Mouse (Mus musculus) embryonic facial prominence, embryonic 11.5 days (tissue): ENCODE measurements around the gene Olfr1504. TPM values are rescaled to one million over a fixed set of nuclear protein-coding genes. Genes with fewer than 3 reads are reported as not detected.
"Not testable (repeated sequence)": the region's sequence is repeated elsewhere in the genome, so short reads cannot be mapped to it uniquely, and the experiment has no call there.

Experiments used
- ATAC-seq: fragments of 200-750 bp; cut with Nextera tagmentation; replicated peaks from 2 replicates; pipeline ENCODE4 v1.8.0; 2017; ENCODE audit warnings: low read depth; ENCODE audit not compliant: insufficient number of reproducible peaks, low FRiP score, low TSS enrichment
- DNase-seq: peaks from one replicate; pipeline ENCODE4 v3.0.0-alpha.2; 2015; ENCODE audit warnings: low spot score
- H3K27ac ChIP-seq: fragments of 300-500 bp; sonication (generic); replicated peaks from 2 replicates; pipeline ENCODE4 v1.5.1; 2014; ENCODE audit warnings: mild to moderate bottlenecking, low read depth, low read length, control low read depth
- H3K27me3 ChIP-seq: fragments of 300-500 bp; sonication (generic); 2 replicates; pipeline ENCODE4 v1.6.1; 2014; ENCODE audit warnings: mild to moderate bottlenecking, low read length, moderate library complexity, mixed read lengths; ENCODE audit not compliant: control insufficient read depth, insufficient read depth
- H3K36me3 ChIP-seq: fragments of 300-500 bp; sonication (generic); replicated peaks from 2 replicates; pipeline ENCODE4 v1.6.1; 2014; ENCODE audit warnings: low read depth, mild to moderate bottlenecking, low read length, moderate library complexity, mixed read lengths; ENCODE audit not compliant: control insufficient read depth, insufficient read depth
- H3K4me1 ChIP-seq: fragments of 300-500 bp; sonication (generic); 2 replicates; pipeline ENCODE4 v1.6.1; 2014; ENCODE audit warnings: low read length, mixed read lengths; ENCODE audit not compliant: control insufficient read depth, insufficient read depth
- H3K4me2 ChIP-seq: fragments of 300-500 bp; sonication (generic); 2 replicates; pipeline ENCODE4 v1.6.1; 2014; ENCODE audit warnings: low read depth, mild to moderate bottlenecking, control low read depth, low read length, moderate library complexity
- H3K4me3 ChIP-seq: fragments of 300-500 bp; sonication (generic); 2 replicates; pipeline ENCODE4 v1.5.1; 2014; ENCODE audit warnings: low read depth, low read length, control low read depth
- H3K9ac ChIP-seq: fragments of 300-500 bp; sonication (generic); replicated peaks from 2 replicates; pipeline ENCODE4 v1.6.1; 2014; ENCODE audit warnings: mild to moderate bottlenecking, control low read depth, low read length
- H3K9me3 ChIP-seq: fragments of 300-500 bp; sonication (generic); replicated peaks from 2 replicates; pipeline ENCODE4 v1.6.1; 2016; ENCODE audit warnings: mild to moderate bottlenecking, low read length, inconsistent platforms, mixed read lengths; ENCODE audit not compliant: control insufficient read depth
- WGBS: fragments of 180-500 bp; shearing (Covaris S2); extraction: QIAGEN DNeasy Blood & Tissue Kit; methylation state at CpG from one replicate; pipeline ENCODE4 v1.1.7; 2014; 5-methylcytosine and 5-hydroxymethylcytosine counted together
- polyA plus RNA-seq: library from polyadenylated mRNA; unstranded; fragments of >200 nt; fragmentation: Nextera tagmentation; extraction: Ambion mirVana; gene quantifications from 2 replicates; pipeline ENCODE4 v1.2.1, GENCODE M21; 2014

Olfr1504 gene
- polyA plus RNA-seq: not detected in 2 replicates

DNA sequence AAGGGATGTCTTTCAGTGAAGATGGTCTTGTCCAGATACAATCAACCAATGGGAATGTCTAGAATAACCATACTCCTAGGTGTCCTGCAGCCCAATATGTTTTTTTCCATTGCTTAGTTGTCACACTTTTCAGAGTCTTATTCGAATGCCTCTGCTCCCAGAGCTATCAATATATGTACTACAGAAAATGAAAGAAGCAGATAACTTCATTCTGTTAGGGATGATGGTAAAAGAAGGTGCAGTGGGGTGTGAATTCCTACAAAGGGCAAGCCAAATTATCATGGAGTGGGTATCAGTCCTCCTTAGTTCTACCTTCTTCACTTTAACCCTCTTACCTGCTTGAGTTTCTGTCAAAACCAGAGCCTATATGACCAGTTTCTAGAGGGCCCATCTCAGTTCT is at the start of gene Olfr1504:
Olfr1504 (minus strand) TSS at position 101 of the 400 bp plus-strand sequence.
- H3K4me3 ChIP-seq: no peak within 1 kb of the TSS
- no peak within 1 kb of the TSS for H3K27ac ChIP-seq
- H3K4me1 ChIP-seq: no peaks in the 10 kb centered on the region
- ATAC-seq: no peak
- DNase-seq: no peak
- 66% methylated on average over 1 of the region's 1 CpGs for WGBS
- no peaks in the 10 kb centered on the region for H3K27me3 ChIP-seq
- no peak within 1 kb of the TSS for H3K4me2 ChIP-seq
- no peaks in the 10 kb centered on the region for H3K9me3 ChIP-seq
- no peaks in the 10 kb centered on the region for H3K36me3 ChIP-seq
- H3K9ac ChIP-seq: no peak within 1 kb of the TSS

DNA sequence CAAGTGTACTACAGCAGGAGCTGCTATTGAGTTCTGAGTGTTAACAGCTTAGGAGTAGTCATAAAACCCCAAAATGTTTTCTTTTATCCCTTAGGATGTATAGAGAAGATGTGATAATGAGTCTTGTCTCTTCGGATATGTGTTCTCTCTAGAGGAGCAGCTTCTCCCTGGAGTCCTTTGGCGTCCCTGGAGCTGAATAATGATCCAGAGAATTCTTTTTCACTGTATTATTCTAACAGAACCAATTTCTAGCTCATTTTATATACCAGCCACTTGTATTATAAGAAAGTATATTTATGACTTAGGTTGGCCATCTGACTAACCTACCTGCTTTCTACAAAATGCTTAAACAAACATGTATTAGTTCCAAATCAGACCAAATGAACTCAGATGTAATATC is 15.5 kb upstream of the Olfr1504 start, which contains the start of gene Olfr1505:
Olfr1505 (plus strand) TSS at position 301 of the 400 bp plus-strand sequence.
- Histone ChIP-seq H3K36me3 (no peaks in the 10 kb centered on the region), H3K4me2 (no peak within 1 kb of the TSS), H3K9me3 (no peaks in the 10 kb centered on the region), H3K27ac (no peak within 1 kb of the TSS), H3K9ac (no peak within 1 kb of the TSS), H3K27me3 (no peaks in the 10 kb centered on the region), H3K4me1 (no peaks in the 10 kb centered on the region), H3K4me3 (no peak within 1 kb of the TSS)
- WGBS: 76% methylated on average over 2 of the region's 2 CpGs
- DNase-seq: no peak
- no peak for ATAC-seq

DNA sequence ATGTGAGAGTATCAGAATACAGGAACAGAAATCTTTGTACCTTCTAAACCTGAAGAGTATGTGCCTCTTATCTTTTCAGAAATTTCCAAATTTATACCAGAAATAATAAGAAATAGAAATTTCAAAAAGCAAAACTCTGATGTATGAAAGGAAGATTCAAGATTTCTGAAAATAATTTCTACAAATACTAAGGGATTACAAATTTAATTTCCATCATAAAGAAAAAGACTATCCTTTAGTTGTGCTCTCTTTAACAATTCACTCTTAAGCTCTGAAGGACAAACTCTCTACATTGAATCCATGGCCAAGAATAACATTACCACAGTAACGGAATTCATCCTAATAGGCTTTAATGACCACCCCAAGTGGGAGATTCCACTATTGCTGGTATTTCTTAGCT is 36.2 kb downstream of the Olfr1504 start, which contains the start of gene Olfr1502:
Olfr1502 (plus strand) TSS at position 301 of the 400 bp plus-strand sequence.
- Histone ChIP-seq H3K4me3 (no peak within 1 kb of the TSS), H3K27me3 (no peaks in the 10 kb centered on the region), H3K9me3 (no peaks in the 10 kb centered on the region), H3K9ac (no peak within 1 kb of the TSS), H3K4me2 (no peak within 1 kb of the TSS), H3K36me3 (no peaks in the 10 kb centered on the region), H3K4me1 (no peaks in the 10 kb centered on the region), H3K27ac (no peak within 1 kb of the TSS)
- no peak for ATAC-seq
- 81% methylated on average over 1 of the region's 1 CpGs for WGBS
- DNase-seq: no peak

DNA sequence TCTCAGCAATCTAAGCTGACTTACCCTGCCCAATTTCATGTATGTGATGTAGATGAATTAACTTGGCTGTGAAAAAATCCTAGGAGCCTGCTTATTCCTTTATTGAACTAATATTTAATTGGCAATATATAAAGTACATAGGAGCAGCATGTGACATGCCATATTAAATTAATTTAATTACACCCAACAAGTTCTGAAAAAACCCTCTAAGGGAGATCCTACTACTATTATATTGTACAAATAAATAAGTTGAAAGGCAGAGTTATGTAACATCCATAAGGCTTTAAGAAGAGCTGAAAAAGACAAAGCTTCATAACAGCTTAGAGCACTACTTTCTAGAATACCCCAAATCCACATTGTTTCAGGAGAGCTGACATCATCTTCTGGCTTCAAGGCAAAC is 47.1 kb downstream of the Olfr1504 start, which contains the start of gene Olfr1501:
Olfr1501 (minus strand) TSS at position 101 of the 400 bp plus-strand sequence.
- not testable (repeated sequence) for ATAC-seq, DNase-seq, H3K4me3 ChIP-seq, H3K27me3 ChIP-seq, H3K4me2 ChIP-seq, H3K36me3 ChIP-seq, H3K4me1 ChIP-seq, H3K9me3 ChIP-seq, H3K9ac ChIP-seq, H3K27ac ChIP-seq

Other genes starting within 250 kb of the Olfr1504 start
- gene Olfr1490, start 246.8 kb downstream of the Olfr1504 start, polyA plus RNA-seq: not detected in 2 replicates
- gene Olfr1491, start 200.7 kb downstream of the Olfr1504 start, polyA plus RNA-seq: not detected in 2 replicates
- not detected in 2 replicates for gene Olfr1493-ps1, start 174.7 kb downstream of the Olfr1504 start, polyA plus RNA-seq
- not detected in 2 replicates for gene Olfr1494, start 158.2 kb downstream of the Olfr1504 start, polyA plus RNA-seq
- gene Olfr1495, start 133.3 kb downstream of the Olfr1504 start, polyA plus RNA-seq: not detected in 2 replicates
- gene Olfr1496, start 120.0 kb downstream of the Olfr1504 start, polyA plus RNA-seq: not detected in 2 replicates
- gene Olfr1497, start 99.7 kb downstream of the Olfr1504 start, polyA plus RNA-seq: not detected in 2 replicates
- gene Olfr1499, start 78.5 kb downstream of the Olfr1504 start, polyA plus RNA-seq: not detected in 2 replicates
- not detected in 2 replicates for gene Olfr1500, start 67.4 kb downstream of the Olfr1504 start, polyA plus RNA-seq
- gene Olfr1501, start 47.2 kb downstream of the Olfr1504 start, polyA plus RNA-seq: not detected in 2 replicates
- gene Olfr1502, start 36.1 kb downstream of the Olfr1504 start, polyA plus RNA-seq: not detected in 2 replicates
- gene Olfr1505, start 15.6 kb upstream of the Olfr1504 start, polyA plus RNA-seq: not detected in 2 replicates